Mouse (Mus musculus) erythroblast, adult 5-6 weeks (primary cell): ENCODE measurements around the gene Wbp11. TPM values are rescaled to one million over a fixed set of nuclear protein-coding genes. Genes with fewer than 3 reads are reported as not detected.

Source experiments
- ATAC-seq: replicated peaks from 2 replicates; pipeline ENCODE4 v1.8.0; 2016; ENCODE audit warnings: moderate number of reproducible peaks, mild to moderate bottlenecking, moderate TSS enrichment, inconsistent platforms; ENCODE audit not compliant: poor library complexity, low FRiP score, severe bottlenecking
- total RNA-seq, 2 experiments: library from RNA; stranded (forward) in 1 of 2; stranded (reverse) in 1 of 2; fragments of 150-400 nt in 1 of 2; fragments of 200-764, 138-1000 nt in 1 of 2; gene quantifications; 2 replicates each; pipeline versions ENCODE4 v1.2.3 to v1.2.4; 2015 to 2017; ENCODE audit warnings: low replicate concordance in 2 of 2

Gene Wbp11
- total RNA-seq, 2 experiments from 2014 or later: 34.2 to 55.0 TPM

GRCm38 (mm10) chr6:136845706-136846480, 17.9 kb upstream of the Wbp11 start:
- no peak for ATAC-seq

GRCm38 (mm10) chr6:136844903-136845302, 16.9 kb upstream of the Wbp11 start:
- ATAC-seq: no peak

DNA sequence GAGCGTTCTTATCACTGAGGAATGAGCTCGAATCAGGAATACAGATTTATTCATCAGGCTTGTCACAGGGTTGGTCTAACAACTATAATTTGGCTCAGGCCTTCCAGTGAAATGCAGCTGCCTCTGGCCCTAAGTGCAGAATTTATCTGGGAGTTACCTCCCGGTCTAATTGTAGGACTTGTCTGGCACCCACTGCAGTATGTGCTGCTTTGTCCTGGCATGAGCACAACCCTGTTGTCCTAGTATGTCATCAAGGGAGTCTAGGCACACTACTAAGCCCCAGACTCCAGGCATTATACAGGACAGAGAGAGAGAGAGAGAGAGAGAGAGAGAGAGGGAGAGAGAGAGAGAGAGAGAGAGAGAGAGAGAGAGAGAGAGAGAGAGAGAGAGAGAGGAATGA, 9.3 kb upstream of the Wbp11 start:
- no peak for ATAC-seq

DNA sequence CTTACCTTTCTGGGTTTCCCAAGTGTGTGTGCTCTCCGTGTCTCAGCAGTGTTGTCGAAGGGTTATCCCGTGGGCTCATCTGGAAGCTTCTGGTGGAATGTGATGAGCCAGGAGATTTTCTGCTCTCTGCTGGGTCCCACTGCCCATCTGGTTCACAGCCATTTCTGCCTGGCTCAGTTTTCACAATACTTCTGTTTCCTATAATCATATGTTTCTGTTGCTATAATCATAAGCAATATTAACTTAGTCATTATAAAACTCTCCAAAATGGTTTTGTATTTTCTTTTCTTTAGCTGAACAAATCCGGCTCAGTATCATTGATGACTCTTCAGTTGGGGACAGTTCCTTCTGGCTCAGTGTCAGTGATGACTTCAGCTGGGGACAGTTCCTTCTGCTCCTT, 7.3 kb upstream of the Wbp11 start, which contains the start of gene Smco3:
Gene Smco3, minus strand, starts transcription at position 101 of the 400 bp plus-strand sequence.
- ATAC-seq: no peak

DNA sequence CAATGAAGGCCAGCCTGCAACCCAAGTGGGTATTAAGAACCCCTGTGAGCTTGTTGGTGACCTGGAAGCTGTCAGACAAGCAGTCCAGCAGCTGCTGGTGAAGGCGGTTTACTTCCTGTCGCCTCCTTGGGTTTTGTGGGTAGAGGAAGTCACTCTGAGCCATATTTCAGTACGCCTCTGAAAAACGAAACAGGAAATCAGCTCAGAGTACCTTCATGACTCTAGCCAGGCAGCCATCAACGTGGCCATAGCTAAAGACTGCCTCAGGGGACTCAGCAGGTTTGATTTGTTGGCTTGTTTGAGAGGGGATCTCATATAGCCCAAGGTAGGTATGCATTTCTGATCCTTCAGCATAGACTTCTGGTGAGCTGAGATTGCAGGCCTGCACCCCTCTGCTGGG, 3.7 kb upstream of the Wbp11 start:
- no peak for ATAC-seq

- ATAC-seq: no peak
Observed at GRCm38 (mm10) chr6:136828681-136829080, 648 bp upstream of the Wbp11 start.

- ATAC-seq: peak; percentile 45
Observed at GRCm38 (mm10) chr6:136827516-136827880, 535 bp downstream of the Wbp11 start, which contains the start of gene BC049715. TSS of gene BC049715 (plus strand) at chr6:136827626.

DNA sequence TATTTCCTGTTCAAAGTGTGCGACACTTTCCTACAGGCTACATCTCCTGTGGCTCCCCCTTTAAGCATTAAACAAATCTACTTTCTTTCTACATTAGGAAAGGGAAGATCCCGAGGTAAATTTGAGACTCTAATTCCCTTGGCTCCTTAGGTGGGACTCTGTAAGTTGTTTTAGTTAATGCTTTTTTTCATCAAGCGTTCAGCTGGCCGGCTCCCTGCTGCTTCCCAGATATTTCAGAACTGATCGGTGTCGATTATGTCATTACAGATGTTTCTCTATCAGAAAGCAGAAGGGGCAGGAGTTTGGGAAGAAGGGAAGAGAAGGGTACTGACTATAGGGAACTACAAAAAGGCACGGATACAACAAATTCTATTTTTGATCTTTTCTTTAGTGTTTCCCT, 917 bp downstream of the Wbp11 start:
- ATAC-seq: peak; percentile 12; the same call in 1 of the 2 replicates

GRCm38 (mm10) chr6:136824987-136825386, 3.0 kb downstream of the Wbp11 start:
- ATAC-seq: no peak

DNA sequence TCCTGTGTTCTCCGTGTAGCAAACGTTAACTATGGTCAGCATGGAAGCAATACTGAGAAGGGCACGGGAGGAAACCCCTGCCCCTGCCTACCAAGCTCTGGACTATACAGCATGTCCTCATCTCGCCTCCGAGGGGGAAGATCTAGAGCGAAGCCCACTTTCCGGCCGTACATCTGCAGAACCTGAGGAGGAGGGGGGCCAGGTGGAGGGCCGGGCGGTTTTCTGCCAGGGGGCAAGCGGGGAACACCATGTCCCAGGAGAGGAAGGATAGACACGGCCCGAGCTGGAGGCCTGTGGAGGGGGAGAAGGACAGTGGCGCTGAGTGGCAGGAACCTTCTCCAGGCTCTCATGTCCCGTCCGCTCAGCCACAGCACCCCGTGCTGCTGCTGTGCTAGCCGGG, 6.9 kb downstream of the Wbp11 start:
- ATAC-seq: no peak

DNA sequence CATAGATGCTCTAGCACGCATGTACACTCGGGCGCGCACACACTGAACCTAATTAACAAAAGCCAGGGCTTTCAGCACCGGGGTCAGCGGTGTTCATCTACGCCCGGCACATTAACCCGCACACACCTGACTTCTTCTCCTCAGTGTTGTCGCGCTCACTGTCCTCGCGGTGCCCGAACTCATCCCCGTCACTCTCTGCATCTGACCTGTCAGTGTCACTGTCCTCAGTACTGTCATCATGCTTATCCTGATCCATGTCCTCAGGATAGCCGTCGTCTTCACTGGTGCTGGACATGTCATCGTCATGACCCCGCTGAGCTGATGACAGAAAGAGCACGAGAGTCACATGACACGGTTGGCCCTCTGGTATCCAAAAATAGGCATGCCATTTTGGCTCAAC, 7.7 kb downstream of the Wbp11 start:
- no peak for ATAC-seq

- ATAC-seq: no peak
Observed at GRCm38 (mm10) chr6:136817549-136817948, 10.5 kb downstream of the Wbp11 start.

DNA sequence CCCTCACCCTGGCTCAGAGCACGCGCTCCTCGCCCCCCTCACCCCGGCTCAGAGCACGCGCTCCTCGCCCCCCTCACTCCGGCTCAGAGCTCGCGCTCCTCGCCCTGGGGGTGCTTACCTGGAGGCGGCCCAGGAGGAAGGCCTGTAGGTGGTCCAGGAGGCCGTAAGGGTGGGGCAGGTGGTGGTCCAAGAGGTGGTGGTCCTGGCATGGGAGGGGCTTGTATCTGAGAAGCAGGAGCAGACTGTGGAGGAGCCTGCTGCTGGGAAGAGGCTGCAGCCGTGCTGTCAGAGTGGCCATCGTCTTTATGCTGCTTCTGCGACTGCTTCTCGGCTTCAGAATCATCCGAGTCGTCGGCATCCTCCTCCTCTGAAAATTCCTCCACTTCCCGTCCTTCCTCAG, 11.2 kb downstream of the Wbp11 start:
- no peak for ATAC-seq

GRCm38 (mm10) chr6:136815381-136815780, 12.7 kb downstream of the Wbp11 start:
- no peak for ATAC-seq

DNA sequence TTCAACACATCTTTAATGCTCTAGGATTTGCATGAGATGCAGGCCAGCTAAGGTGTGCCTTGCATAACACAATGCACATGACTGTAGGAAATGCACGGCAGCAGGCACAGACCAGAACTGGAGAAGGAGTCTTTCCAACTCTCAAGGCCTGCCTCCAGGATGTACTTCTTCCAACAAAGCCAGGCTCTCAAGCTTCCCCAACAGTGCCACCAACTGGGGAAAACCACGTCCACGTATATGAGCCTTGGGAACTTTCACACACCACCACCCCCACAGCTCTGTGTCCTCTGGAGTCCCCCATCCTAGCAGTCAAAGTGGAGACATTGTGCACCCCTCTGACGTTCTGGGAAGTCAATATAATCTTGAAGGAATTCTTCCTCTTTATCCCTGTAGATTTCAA, 14.9 kb downstream of the Wbp11 start:
- no peak for ATAC-seq

- ATAC-seq: no peak
Observed at GRCm38 (mm10) chr6:136811196-136811595, 16.8 kb downstream of the Wbp11 start.

GRCm38 (mm10) chr6:136809673-136810072, 18.4 kb downstream of the Wbp11 start:
- ATAC-seq: no peak

- no peak for ATAC-seq
Observed at GRCm38 (mm10) chr6:136809077-136809476, 19.0 kb downstream of the Wbp11 start.

DNA sequence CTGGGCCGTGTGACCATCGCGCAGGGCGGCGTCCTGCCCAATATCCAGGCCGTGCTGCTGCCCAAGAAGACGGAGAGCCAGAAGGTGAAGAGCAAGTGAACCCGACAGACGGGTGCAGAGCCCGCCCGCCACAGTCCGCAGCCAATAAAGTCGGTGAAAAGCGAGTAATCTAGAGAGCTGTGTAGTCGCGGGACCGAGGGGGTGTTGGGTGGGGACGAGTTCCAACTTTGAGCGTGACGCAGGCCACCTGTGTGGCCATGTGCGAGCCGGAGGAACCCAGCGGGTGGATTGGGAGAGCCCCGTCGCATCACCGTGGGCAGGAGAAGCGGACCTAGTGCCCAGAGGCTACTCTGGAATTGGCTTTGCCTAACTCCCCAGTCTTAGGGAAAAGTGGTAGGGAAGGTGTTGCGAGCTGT, 19.4 kb downstream of the Wbp11 start:
- ATAC-seq: peak; percentile 32

- peak; percentile 73 for ATAC-seq
Observed at GRCm38 (mm10) chr6:136808014-136808417, 20.0 kb downstream of the Wbp11 start, which contains the start of gene H2afj. TSS of gene H2afj (plus strand) at chr6:136808244.

GRCm38 (mm10) chr6:136807395-136808013, 20.5 kb downstream of the Wbp11 start:
- ATAC-seq: peak; percentile 0; the same call in 1 of the 2 replicates
